Mouse (Mus musculus) left cerebral cortex, postnatal 14 days (tissue): ENCODE results near the gene Nup210. TPM values are rescaled to one million over a fixed set of nuclear protein-coding genes. Genes with fewer than 3 reads are reported as not detected.

ENCODE experiments used
- DNase-seq, 2 experiments: peaks; one replicate each; pipeline ENCODE4 v3.0.0; 2021 to 2022; ENCODE audit warnings: low spot score in 2 of 2, mixed read lengths in 1 of 2
- intact Hi-C: fragments of 180-260 bp; cut with DNase I; formaldehyde crosslinking; loops from one replicate; pipeline ENCODE4 v1.15.1; 2025
- total RNA-seq, 2 experiments: library from RNA; stranded (reverse); gene quantifications; 2 replicates each; pipeline ENCODE4 v1.2.3; 2021

Gene Nup210
- total RNA-seq, 2 experiments from 2014 or later: 30.0 to 35.0 TPM

- intact Hi-C loops: loop anchor here (5.0 to 10.0 kb wide), 2 partner anchors 84 to 243 kb away; no protein-coding TSS in a partner anchor
- no peak for DNase-seq
These were observed 58.6 kb downstream of the Nup210 start for GRCm38 (mm10) chr6:91057989-91058388.

GRCm38 (mm10) chr6:91056348-91056747 lies 60.3 kb downstream of the Nup210 start:
- peak; percentile 17 to 48 for DNase-seq
- intact Hi-C loops: loop anchor here (5.0 to 10.0 kb wide), 2 partner anchors 86 to 242 kb away; no protein-coding TSS in a partner anchor

GRCm38 (mm10) chr6:91052572-91052971 lies 64.1 kb downstream of the Nup210 start:
- intact Hi-C loops: loop anchor here (10.0 kb wide), 1 partner anchor 238 kb away; no protein-coding TSS in a partner anchor
- DNase-seq: no peak

- intact Hi-C loops: no loop called here
- DNase-seq: no peak
These were observed 68.6 kb downstream of the Nup210 start for GRCm38 (mm10) chr6:91048019-91048418.

- intact Hi-C loops: no loop called here
- peak in 1 of 2 experiments; percentile 12 for DNase-seq
These were observed 69.2 kb downstream of the Nup210 start for GRCm38 (mm10) chr6:91047434-91047833.

- intact Hi-C loops: no loop called here
- no peak for DNase-seq
These were observed 70.4 kb downstream of the Nup210 start for GRCm38 (mm10) chr6:91046184-91046583.

- no peak for DNase-seq
- intact Hi-C loops: no loop called here
These were observed 71.8 kb downstream of the Nup210 start for GRCm38 (mm10) chr6:91044628-91045331.

- DNase-seq: peak; percentile 63 to 67
- intact Hi-C loops: no loop called here
These were observed 75.3 kb downstream of the Nup210 start for GRCm38 (mm10) chr6:91041287-91041686.

GRCm38 (mm10) chr6:91028256-91028655 lies 88.4 kb downstream of the Nup210 start:
- intact Hi-C loops: no loop called here
- no peak for DNase-seq

GRCm38 (mm10) chr6:91020810-91021209 lies 95.8 kb downstream of the Nup210 start:
- intact Hi-C loops: no loop called here

GRCm38 (mm10) chr6:91016600-91017230 lies 99.9 kb downstream of the Nup210 start:
- no peak for DNase-seq
- intact Hi-C loops: no loop called here

More at GRCm38 (mm10) chr6:91020810-91021209, 95.8 kb downstream of the Nup210 start:
- DNase-seq: no peak

- intact Hi-C loops: no loop called here
- no peak for DNase-seq
These were observed 102.3 kb downstream of the Nup210 start for GRCm38 (mm10) chr6:91014198-91014958.

- no peak for DNase-seq
- intact Hi-C loops: no loop called here
These were observed 104.2 kb downstream of the Nup210 start for GRCm38 (mm10) chr6:91012458-91012857.

GRCm38 (mm10) chr6:91011568-91011967 lies 105.1 kb downstream of the Nup210 start:
- DNase-seq: no peak
- intact Hi-C loops: no loop called here

- intact Hi-C loops: no loop called here
- no peak for DNase-seq
These were observed 108.3 kb downstream of the Nup210 start for GRCm38 (mm10) chr6:91008284-91008830.

GRCm38 (mm10) chr6:91007207-91007606 lies 109.4 kb downstream of the Nup210 start:
- intact Hi-C loops: no loop called here
- DNase-seq: no peak

GRCm38 (mm10) chr6:91004157-91004556 lies 112.5 kb downstream of the Nup210 start:
- intact Hi-C loops: no loop called here
- DNase-seq: no peak

- intact Hi-C loops: no loop called here
- no peak for DNase-seq
These were observed 113.2 kb downstream of the Nup210 start for GRCm38 (mm10) chr6:91003310-91003995.

- intact Hi-C loops: no loop called here
- DNase-seq: no peak
These were observed 115.1 kb downstream of the Nup210 start for GRCm38 (mm10) chr6:91001566-91001965.
